Mouse (Mus musculus) kidney, postnatal 4 days (tissue): ENCODE data around the gene G6pd2.

ENCODE experiments used
- DNase-seq, 2 experiments: peaks; one replicate each; pipeline ENCODE4 v3.0.0; 2021; ENCODE audit warnings: mixed read lengths in 2 of 2

The G6pd2 gene

DNA sequence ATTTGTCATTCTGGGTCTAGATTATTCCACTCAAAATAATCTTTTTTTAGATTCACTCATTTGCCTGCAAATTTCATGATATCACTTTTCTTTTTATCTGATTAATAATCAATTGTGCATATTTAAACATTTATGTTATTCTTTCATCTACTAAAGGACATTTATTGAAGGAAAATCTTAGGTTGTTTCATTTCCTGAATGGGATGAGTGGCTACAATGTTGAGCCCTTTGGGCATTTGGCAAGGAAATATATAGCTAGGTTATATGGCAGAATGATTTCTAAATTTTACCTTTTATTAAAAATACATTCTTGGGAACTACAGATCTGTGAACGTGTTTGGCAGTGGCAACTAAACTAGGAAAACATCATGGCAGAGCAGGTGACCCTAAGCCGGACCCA lies at the start of gene G6pd2:
Gene G6pd2 (plus strand): TSS at position 301 of the 400 bp plus-strand sequence.
- DNase-seq = no peak

DNA sequence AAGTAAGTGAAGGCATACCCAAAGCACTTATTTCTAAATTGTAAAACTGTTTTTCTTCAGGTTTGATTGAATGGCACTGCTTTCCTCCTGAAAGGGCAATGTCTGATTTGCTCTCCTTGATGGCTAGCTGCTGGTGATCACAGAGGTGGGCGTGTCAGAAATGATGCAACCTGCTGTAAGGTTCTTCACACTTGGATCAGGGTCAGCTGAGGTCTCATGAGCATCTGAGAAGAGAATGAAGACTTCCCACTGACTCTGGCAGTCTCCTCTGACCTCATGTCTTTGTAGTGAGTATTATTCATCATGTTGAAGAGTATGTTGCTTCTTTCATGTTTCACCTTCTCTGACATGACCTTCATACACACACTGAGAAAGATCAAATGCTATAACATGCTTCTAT lies 44.4 kb upstream of the G6pd2 start:
- DNase-seq = no peak

DNA sequence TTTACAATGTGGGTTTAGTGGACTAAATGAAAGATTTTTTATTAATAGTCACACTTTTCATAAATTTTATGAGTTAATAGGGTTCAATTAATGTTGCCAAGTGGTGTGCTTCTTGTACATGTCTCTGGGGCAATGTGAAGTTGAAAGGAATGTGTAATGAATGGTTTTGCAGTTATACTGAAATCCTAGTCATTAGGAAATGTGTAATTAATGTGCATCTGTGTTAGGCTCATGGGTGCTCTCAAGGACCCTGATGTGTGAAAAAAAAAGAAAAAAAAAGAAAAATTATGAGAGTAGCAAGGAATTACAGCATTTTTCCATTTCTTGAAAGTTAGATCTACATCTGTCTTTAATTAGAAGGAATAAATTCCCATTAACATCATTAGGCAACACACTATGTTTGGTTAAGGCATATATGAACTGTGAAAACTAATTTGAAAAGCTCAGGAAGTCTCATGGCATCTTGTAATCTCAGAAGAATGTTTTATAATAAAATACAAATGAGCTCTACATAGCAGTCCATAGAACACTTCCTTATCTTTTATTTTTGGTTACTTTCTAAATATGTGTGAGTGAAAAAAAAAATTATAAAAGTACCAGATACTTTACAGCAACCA lies 24.4 kb downstream of the G6pd2 start:
- DNase-seq = no peak

DNA sequence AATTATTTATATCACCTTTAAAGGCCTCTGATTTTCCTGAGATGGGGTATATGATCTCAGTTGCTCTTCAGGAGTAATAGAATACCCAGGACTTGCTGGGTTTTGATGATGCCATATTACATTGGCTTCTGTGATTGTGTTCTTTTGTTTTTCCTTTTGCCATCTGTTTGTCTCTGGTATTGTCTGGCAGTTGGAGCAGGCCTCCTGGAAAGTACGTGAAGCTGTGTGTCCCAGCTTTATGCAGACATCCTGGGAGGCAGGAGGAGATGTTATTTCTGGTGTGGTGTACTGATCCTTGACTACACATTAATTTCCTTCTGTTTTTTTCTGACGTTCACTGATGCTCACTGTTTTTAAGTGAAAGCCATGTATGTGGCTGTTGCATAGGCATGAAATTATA lies 35.3 kb downstream of the G6pd2 start:
- DNase-seq = no peak
